Mouse (Mus musculus) olfactory bulb, adult 2 months (tissue): ENCODE results near the gene Rnf24. TPM values are rescaled to one million over a fixed set of nuclear protein-coding genes. Genes with fewer than 3 reads are reported as not detected.

Experiments
- H3K27ac ChIP-seq: fragments of 200-500 bp; 2 replicates; pipeline ENCODE4 v1.5.1; 2012; ENCODE audit warnings: low read depth, low read length; ENCODE audit not compliant: insufficient read depth
- H3K4me1 ChIP-seq: fragments of 200-500 bp; 2 replicates; pipeline ENCODE4 v1.6.1; 2012; ENCODE audit warnings: low read length; ENCODE audit not compliant: control insufficient read depth, insufficient read depth
- H3K4me3 ChIP-seq: fragments of 200-500 bp; 2 replicates; pipeline ENCODE4 v1.5.1; 2012; ENCODE audit warnings: mild to moderate bottlenecking, low read depth, low read length, moderate library complexity; ENCODE audit not compliant: insufficient read depth
- CTCF ChIP-seq: fragments of 200-500 bp; IDR thresholded peaks from 2 replicates; pipeline ENCODE4 v1.5.1; 2012; ENCODE audit warnings: low read depth, mild to moderate bottlenecking, low read length, moderate library complexity; ENCODE audit not compliant: insufficient read depth
- POLR2A ChIP-seq: fragments of 200-500 bp; IDR thresholded peaks from 2 replicates; pipeline ENCODE4 v1.6.1; 2012; ENCODE audit warnings: mild to moderate bottlenecking, low read depth, low read length, moderate library complexity; ENCODE audit not compliant: insufficient read depth
- WGBS: fragments of 180-500 bp; shearing (Covaris S2); methylation state at CpG from one replicate; pipeline ENCODE4 v1.1.7; 2018; 5-methylcytosine and 5-hydroxymethylcytosine counted together
- polyA plus RNA-seq: library from polyadenylated mRNA; stranded (reverse); fragments of >200 nt; gene quantifications from 2 replicates; pipeline ENCODE4 v1.2.4, GENCODE M21; 2012; ENCODE audit warnings: low replicate concordance; ENCODE audit not compliant: missing spikeins, insufficient read depth, insufficient read length

The Rnf24 gene
- polyA plus RNA-seq, 1 experiment: not detected

GRCm38 (mm10) chr2:131261481-131262212 lies 91.0 kb downstream of the Rnf24 start:
- peak overlapping the region; percentile 84 for H3K4me3 ChIP-seq
- no peak for TF ChIP-seq CTCF
- H3K27ac ChIP-seq: peak overlapping the region; percentile 99
- peaks cover 9% of the 10 kb centered on the region for H3K4me1 ChIP-seq
- 3% methylated on average over 10 of the region's 10 CpGs for WGBS

GRCm38 (mm10) chr2:131260544-131261307 lies 92.0 kb downstream of the Rnf24 start:
- Histone ChIP-seq H3K4me3 (no peak overlapping the region), H3K27ac (no peak overlapping the region), H3K4me1 (peaks cover 9% of the 10 kb centered on the region)
- TF ChIP-seq CTCF (no peak), POLR2A (no peak)
- WGBS: 58% methylated on average over 9 of the region's 9 CpGs

GRCm38 (mm10) chr2:131258693-131259092 lies 94.0 kb downstream of the Rnf24 start:
- TF ChIP-seq CTCF: no peak
- TF ChIP-seq POLR2A: no peak
- no peak overlapping the region for H3K4me3 ChIP-seq
- peaks cover 6% of the 10 kb centered on the region for H3K4me1 ChIP-seq
- no peak overlapping the region for H3K27ac ChIP-seq
- 89% methylated on average over 8 of the region's 8 CpGs for WGBS

GRCm38 (mm10) chr2:131255738-131256137 lies 97.0 kb downstream of the Rnf24 start:
- H3K4me1 ChIP-seq: peaks cover 4% of the 10 kb centered on the region
- no peak overlapping the region for H3K4me3 ChIP-seq
- TF ChIP-seq CTCF: no peak
- TF ChIP-seq POLR2A: no peak
- WGBS: 68% methylated on average over 3 of the region's 3 CpGs
- H3K27ac ChIP-seq: no peak overlapping the region

GRCm38 (mm10) chr2:131254329-131254713 lies 98.4 kb downstream of the Rnf24 start:
- H3K27ac ChIP-seq: no peak overlapping the region
- 67% methylated on average over 2 of the region's 2 CpGs for WGBS
- no peaks in the 10 kb centered on the region for H3K4me1 ChIP-seq
- TF ChIP-seq POLR2A (no peak), CTCF (no peak)
- no peak overlapping the region for H3K4me3 ChIP-seq

GRCm38 (mm10) chr2:131253681-131254328 lies 98.9 kb downstream of the Rnf24 start:
- no peak overlapping the region for H3K27ac ChIP-seq
- WGBS: 27% methylated on average over 7 of the region's 7 CpGs
- H3K4me1 ChIP-seq: no peaks in the 10 kb centered on the region
- TF ChIP-seq CTCF (peak; percentile 57), POLR2A (no peak)
- H3K4me3 ChIP-seq: no peak overlapping the region

Other genes with a start within 250 kb of the Rnf24 start
- not detected in 2 replicates for gene Hspa12b, start 225.6 kb downstream of the Rnf24 start, polyA plus RNA-seq
- not detected in 2 replicates for gene Gm11037, start 219.4 kb downstream of the Rnf24 start, polyA plus RNA-seq
- not detected in 2 replicates for gene 1700037H04Rik, start 192.8 kb downstream of the Rnf24 start, polyA plus RNA-seq
- not detected in 2 replicates for gene Cenpb, start 172.8 kb downstream of the Rnf24 start, polyA plus RNA-seq
- not detected in 2 replicates for gene Cdc25b, start 165.9 kb downstream of the Rnf24 start, polyA plus RNA-seq
- gene Spef1, start 165.6 kb downstream of the Rnf24 start, polyA plus RNA-seq: not detected in 2 replicates
- gene Ap5s1, start 145.8 kb downstream of the Rnf24 start, polyA plus RNA-seq: not detected in 2 replicates
- not detected in 2 replicates for gene Mavs, start 118.8 kb downstream of the Rnf24 start, polyA plus RNA-seq
- gene Pank2, start 90.4 kb downstream of the Rnf24 start, polyA plus RNA-seq: not detected in 2 replicates
- not detected in 2 replicates for gene Smox, start 138.6 kb upstream of the Rnf24 start, polyA plus RNA-seq
- not detected in 2 replicates for gene Adra1d, start 209.4 kb upstream of the Rnf24 start, polyA plus RNA-seq